Mouse (Mus musculus) spleen, adult 2 months (tissue): ENCODE measurements at regions not wholly inside any gene's neighbourhood (a gene's known extent, or its start where the extent isn't known, plus 50 kb on each side); places are given as distances from the start of the nearest gene placed in this dataset.

Source experiments
- CTCF ChIP-seq: fragments of 200-500 bp; IDR thresholded peaks from 2 replicates; pipeline ENCODE4 v1.5.1; 2011; ENCODE audit warnings: mild to moderate bottlenecking, inconsistent platforms; ENCODE audit not compliant: insufficient read depth, insufficient read length, insufficient replicate concordance; ENCODE audit errors: extremely low read depth
- POLR2A ChIP-seq: fragments of 200-500 bp; IDR thresholded peaks from 2 replicates; pipeline ENCODE4 v1.6.1; 2011; ENCODE audit warnings: low read depth, low read length, inconsistent platforms

DNA sequence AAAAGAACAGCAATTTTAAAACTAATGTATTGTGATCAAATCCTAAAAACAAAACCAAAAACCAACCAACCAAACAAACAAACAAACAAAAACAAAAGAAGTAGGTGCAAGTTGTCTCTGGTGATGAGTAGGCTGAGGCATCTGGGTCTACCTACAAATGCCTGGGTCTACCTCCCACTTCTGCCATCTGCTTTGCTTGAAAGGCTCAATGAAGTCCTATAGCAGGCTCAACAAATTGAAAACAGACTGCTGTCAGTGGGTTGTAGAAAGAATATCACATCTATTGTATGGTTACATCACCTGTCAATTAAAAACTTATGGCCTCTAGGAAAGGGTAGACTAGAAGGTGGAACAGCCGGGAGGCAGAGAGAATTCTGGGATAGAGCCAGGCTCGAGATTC is 197.4 kb upstream of the Afdn start:
- TF ChIP-seq POLR2A (no peak), CTCF (no peak)
